Mouse (Mus musculus): Measurements from ENCODE around the gene Rtl8c. TPM values are rescaled to one million over a fixed set of nuclear protein-coding genes. Genes with fewer than 3 reads are reported as not detected.
"Not testable (repeated sequence)": the region's sequence is repeated elsewhere in the genome, so short reads cannot be mapped to it uniquely, and the experiment has no call there.

The Rtl8c gene
- polyA plus RNA-seq, 1 experiment = 2.2 TPM

- TF ChIP-seq GATA1 (IDR thresholded peaks at IDR 0.05; ENCODE audit: borderline replicate concordance, low read length) (no peak), FLI1 (IDR thresholded peaks at IDR 0.05; ENCODE audit: low read length) (no peak)
- Histone ChIP-seq H3K4me1 (no peaks in the 10 kb centered on the region), H3K27me3 (replicated peaks) (peaks cover 6% of the 10 kb centered on the region), H3K4me3 (replicated peaks) (no peak overlapping the region), H3K36me3 (replicated peaks; ENCODE audit: low read length) (no peaks in the 10 kb centered on the region), H3K9me3 (no peaks in the 10 kb centered on the region)
Measured at GRCm38 (mm10) chrX:53645885-53646284, 38.1 kb downstream of the Rtl8c start.

- H3K36me3 ChIP-seq (replicated peaks; ENCODE audit: low read length); H3K9me3 ChIP-seq; H3K27me3 ChIP-seq (replicated peaks); H3K4me1 ChIP-seq; H3K4me3 ChIP-seq (replicated peaks): not testable (repeated sequence)
Measured at GRCm38 (mm10) chrX:53652917-53653316, 45.1 kb downstream of the Rtl8c start.

Other genes starting within 250 kb of the Rtl8c start
- 0.32 TPM in 1 of 2 replicates, not detected in the other for gene Mospd1, start 237.5 kb upstream of the Rtl8c start, polyA plus RNA-seq (2012; ENCODE audit: insufficient read depth, low replicate concordance)
- gene Etd, start 173.1 kb upstream of the Rtl8c start, polyA plus RNA-seq (2012; ENCODE audit: insufficient read depth, low replicate concordance) = not detected in 2 replicates
- gene Gm14597, start 947 bp downstream of the Rtl8c start, polyA plus RNA-seq (2012; ENCODE audit: insufficient read depth, low replicate concordance) = not detected in 2 replicates
- gene Rtl8a, start 35.6 kb downstream of the Rtl8c start, polyA plus RNA-seq (2012; ENCODE audit: insufficient read depth, low replicate concordance) = 7.9 and 14.8 TPM in 2 replicates
- 4.9 and 25.8 TPM in 2 replicates for gene Rtl8b, start 62.4 kb downstream of the Rtl8c start, polyA plus RNA-seq (2012; ENCODE audit: insufficient read depth, low replicate concordance)
- not detected in 2 replicates for gene 4930502E18Rik, start 116.8 kb downstream of the Rtl8c start, polyA plus RNA-seq (2012; ENCODE audit: insufficient read depth, low replicate concordance)
- gene 1700013H16Rik, start 149.8 kb downstream of the Rtl8c start, polyA plus RNA-seq (2012; ENCODE audit: insufficient read depth, low replicate concordance) = not detected in 2 replicates
- not detected in 2 replicates for gene Zfp36l3, start 168.4 kb downstream of the Rtl8c start, polyA plus RNA-seq (2012; ENCODE audit: insufficient read depth, low replicate concordance)
- not detected in 2 replicates for gene Xlr, start 189.7 kb downstream of the Rtl8c start, polyA plus RNA-seq (2012; ENCODE audit: insufficient read depth, low replicate concordance)